Mouse (Mus musculus): ENCODE data around the gene Dsp. TPM values are rescaled to one million over a fixed set of nuclear protein-coding genes. Genes with fewer than 3 reads are reported as not detected.

Gene Dsp
- polyA plus RNA-seq, 1 experiment from 2014 or later: 0.35 TPM

- H3K27me3 ChIP-seq (ENCODE audit: control insufficient read depth, insufficient read depth, low read length): no peaks in the 10 kb centered on the region
- H3K4me3 ChIP-seq (replicated peaks; ENCODE audit: low read length): no peak overlapping the region
- no peak overlapping the region for H3K9ac ChIP-seq
- no peaks in the 10 kb centered on the region for H3K9me3 ChIP-seq (ENCODE audit: control insufficient read depth, low read length)
- no peaks in the 10 kb centered on the region for H3K4me1 ChIP-seq (replicated peaks; ENCODE audit: control insufficient read depth, insufficient read depth, low read length)
- 55% methylated on average over 7 of the region's 7 CpGs for WGBS
- H3K27ac ChIP-seq: no peak overlapping the region
- H3K36me3 ChIP-seq (replicated peaks; ENCODE audit: control insufficient read depth, insufficient read depth): no peaks in the 10 kb centered on the region
- no peak for ATAC-seq (ENCODE audit: low FRiP score)
- no peak overlapping the region for H3K4me2 ChIP-seq (replicated peaks)
- no peak for DNase-seq (ENCODE audit: low spot score)
Measured at GRCm38 (mm10) chr13:38133016-38133528, 18.0 kb upstream of the Dsp start.

- DNase-seq (ENCODE audit: low spot score): no peak
- H3K4me3 ChIP-seq (replicated peaks; ENCODE audit: low read length): no peak overlapping the region
- H3K27me3 ChIP-seq (ENCODE audit: control insufficient read depth, insufficient read depth, low read length): 0 out of 2 replicates have a peak, but pooled peaks cover 3% of the 10 kb centered on the region
- WGBS: 59% methylated on average over 1 of the region's 1 CpGs
- no peaks in the 10 kb centered on the region for H3K36me3 ChIP-seq (replicated peaks; ENCODE audit: control insufficient read depth, insufficient read depth)
- no peaks in the 10 kb centered on the region for H3K4me1 ChIP-seq (replicated peaks; ENCODE audit: control insufficient read depth, insufficient read depth, low read length)
- no peak overlapping the region for H3K4me2 ChIP-seq (replicated peaks)
- no peak overlapping the region for H3K27ac ChIP-seq
- no peak overlapping the region for H3K9ac ChIP-seq
- no peak for ATAC-seq (ENCODE audit: low FRiP score)
- H3K9me3 ChIP-seq (ENCODE audit: control insufficient read depth, low read length): no peaks in the 10 kb centered on the region
Measured at GRCm38 (mm10) chr13:38140521-38140920, 10.6 kb upstream of the Dsp start.

GRCm38 (mm10) chr13:38144962-38145713 lies 6.0 kb upstream of the Dsp start:
- no peaks in the 10 kb centered on the region for H3K9me3 ChIP-seq (ENCODE audit: control insufficient read depth, low read length)

GRCm38 (mm10) chr13:38148348-38148747 lies 2.7 kb upstream of the Dsp start:
- no peak overlapping the region for H3K27ac ChIP-seq
- no peaks in the 10 kb centered on the region for H3K9me3 ChIP-seq (ENCODE audit: control insufficient read depth, low read length)
- no peak overlapping the region for H3K9ac ChIP-seq
- H3K4me2 ChIP-seq (replicated peaks): no peak overlapping the region
- 72% methylated on average over 3 of the region's 3 CpGs for WGBS
- no peak for DNase-seq (ENCODE audit: low spot score)
- H3K36me3 ChIP-seq (replicated peaks; ENCODE audit: control insufficient read depth, insufficient read depth): no peaks in the 10 kb centered on the region
- peaks cover 18% of the 10 kb centered on the region; the same call in 1 of the 2 replicates for H3K4me1 ChIP-seq (replicated peaks; ENCODE audit: control insufficient read depth, insufficient read depth, low read length)
- no peak overlapping the region for H3K4me3 ChIP-seq (replicated peaks; ENCODE audit: low read length)
- no peak for ATAC-seq (ENCODE audit: low FRiP score)
- peaks cover 73% of the 10 kb centered on the region for H3K27me3 ChIP-seq (ENCODE audit: control insufficient read depth, insufficient read depth, low read length)

More at GRCm38 (mm10) chr13:38144962-38145713, 6.0 kb upstream of the Dsp start:
- 0 out of 2 replicates have a peak overlapping the region, but pooled peaks have one; percentile 4 for H3K4me2 ChIP-seq (replicated peaks)
- no peak overlapping the region for H3K4me3 ChIP-seq (replicated peaks; ENCODE audit: low read length)
- no peak for ATAC-seq (ENCODE audit: low FRiP score)
- H3K4me1 ChIP-seq (replicated peaks; ENCODE audit: control insufficient read depth, insufficient read depth, low read length): no peaks in the 10 kb centered on the region
- no peak overlapping the region for H3K27ac ChIP-seq
- WGBS: 13% methylated on average over 20 of the region's 20 CpGs
- no peak overlapping the region for H3K9ac ChIP-seq
- no peak for DNase-seq (ENCODE audit: low spot score)
- peaks cover 42% of the 10 kb centered on the region for H3K27me3 ChIP-seq (ENCODE audit: control insufficient read depth, insufficient read depth, low read length)
- H3K36me3 ChIP-seq (replicated peaks; ENCODE audit: control insufficient read depth, insufficient read depth): no peaks in the 10 kb centered on the region

- DNase-seq (ENCODE audit: low spot score) (no peak), ATAC-seq (ENCODE audit: low FRiP score) (peak; percentile 60; the same call in 1 of the 2 replicates)
- WGBS: under 1% methylated on average over 48 of the region's 49 CpGs
- Histone ChIP-seq H3K36me3 (replicated peaks; ENCODE audit: control insufficient read depth, insufficient read depth) (no peaks in the 10 kb centered on the region), H3K4me2 (replicated peaks) (peak overlapping the region; percentile 72), H3K27ac (no peak overlapping the region), H3K9ac (no peak overlapping the region), H3K4me3 (replicated peaks; ENCODE audit: low read length) (peak overlapping the region; percentile 37), H3K27me3 (ENCODE audit: control insufficient read depth, insufficient read depth, low read length) (peaks cover 99% of the 10 kb centered on the region), H3K4me1 (replicated peaks; ENCODE audit: control insufficient read depth, insufficient read depth, low read length) (peaks cover 18% of the 10 kb centered on the region; the same call in 1 of the 2 replicates), H3K9me3 (ENCODE audit: control insufficient read depth, low read length) (no peaks in the 10 kb centered on the region)
Measured at GRCm38 (mm10) chr13:38151671-38152428, 756 bp downstream of the Dsp start.

GRCm38 (mm10) chr13:38152429-38153035 lies 1.4 kb downstream of the Dsp start:
- Histone ChIP-seq H3K9me3 (ENCODE audit: control insufficient read depth, low read length) (no peaks in the 10 kb centered on the region), H3K27ac (no peak overlapping the region), H3K27me3 (ENCODE audit: control insufficient read depth, insufficient read depth, low read length) (peaks cover 98% of the 10 kb centered on the region), H3K9ac (no peak overlapping the region), H3K4me3 (replicated peaks; ENCODE audit: low read length) (peak overlapping the region; percentile 37), H3K36me3 (replicated peaks; ENCODE audit: control insufficient read depth, insufficient read depth) (no peaks in the 10 kb centered on the region), H3K4me2 (replicated peaks) (peak overlapping the region; percentile 72), H3K4me1 (replicated peaks; ENCODE audit: control insufficient read depth, insufficient read depth, low read length) (peaks cover 18% of the 10 kb centered on the region; the same call in 1 of the 2 replicates)
- ATAC-seq (ENCODE audit: low FRiP score): no peak
- DNase-seq (ENCODE audit: low spot score): peak; percentile 33
- under 1% methylated on average over 31 of the region's 31 CpGs for WGBS

GRCm38 (mm10) chr13:38155523-38155922 lies 4.4 kb downstream of the Dsp start:
- Histone ChIP-seq H3K4me1 (replicated peaks; ENCODE audit: control insufficient read depth, insufficient read depth, low read length) (peaks cover 18% of the 10 kb centered on the region; the same call in 1 of the 2 replicates), H3K27ac (no peak overlapping the region), H3K4me2 (replicated peaks) (no peak overlapping the region), H3K27me3 (ENCODE audit: control insufficient read depth, insufficient read depth, low read length) (peaks cover 89% of the 10 kb centered on the region), H3K9me3 (ENCODE audit: control insufficient read depth, low read length) (no peaks in the 10 kb centered on the region), H3K36me3 (replicated peaks; ENCODE audit: control insufficient read depth, insufficient read depth) (no peaks in the 10 kb centered on the region), H3K4me3 (replicated peaks; ENCODE audit: low read length) (no peak overlapping the region), H3K9ac (no peak overlapping the region)
- WGBS: 2% methylated on average over 2 of the region's 2 CpGs
- no peak for ATAC-seq (ENCODE audit: low FRiP score)
- no peak for DNase-seq (ENCODE audit: low spot score)

- Histone ChIP-seq H3K36me3 (replicated peaks; ENCODE audit: control insufficient read depth, insufficient read depth) (no peaks in the 10 kb centered on the region), H3K4me1 (replicated peaks; ENCODE audit: control insufficient read depth, insufficient read depth, low read length) (0 out of 2 replicates have a peak, but pooled peaks cover under 1% of the 10 kb centered on the region), H3K27me3 (ENCODE audit: control insufficient read depth, insufficient read depth, low read length) (peaks cover 68% of the 10 kb centered on the region), H3K4me2 (replicated peaks) (no peak overlapping the region), H3K4me3 (replicated peaks; ENCODE audit: low read length) (no peak overlapping the region), H3K9me3 (ENCODE audit: control insufficient read depth, low read length) (no peaks in the 10 kb centered on the region), H3K9ac (no peak overlapping the region), H3K27ac (no peak overlapping the region)
- WGBS: 19% methylated on average over 6 of the region's 6 CpGs
- ATAC-seq (ENCODE audit: low FRiP score) (no peak), DNase-seq (ENCODE audit: low spot score) (no peak)
Measured at GRCm38 (mm10) chr13:38157635-38158034, 6.5 kb downstream of the Dsp start.

- no peak overlapping the region for H3K4me3 ChIP-seq (replicated peaks; ENCODE audit: low read length)
- no peaks in the 10 kb centered on the region for H3K4me1 ChIP-seq (replicated peaks; ENCODE audit: control insufficient read depth, insufficient read depth, low read length)
- H3K27ac ChIP-seq: no peak overlapping the region
- ATAC-seq (ENCODE audit: low FRiP score) (no peak), DNase-seq (ENCODE audit: low spot score) (no peak)
- no peak overlapping the region for H3K4me2 ChIP-seq (replicated peaks)
- WGBS: 69% methylated on average over 2 of the region's 2 CpGs
- no peak overlapping the region for H3K9ac ChIP-seq
- no peaks in the 10 kb centered on the region for H3K36me3 ChIP-seq (replicated peaks; ENCODE audit: control insufficient read depth, insufficient read depth)
- H3K9me3 ChIP-seq (ENCODE audit: control insufficient read depth, low read length): no peaks in the 10 kb centered on the region
- peaks cover 25% of the 10 kb centered on the region for H3K27me3 ChIP-seq (ENCODE audit: control insufficient read depth, insufficient read depth, low read length)
Measured at GRCm38 (mm10) chr13:38162002-38162401, 10.9 kb downstream of the Dsp start.

Data from hindbrain, embryonic 14.5 days (tissue).